8 mouse cellular contexts compared by ENCODE assay signal in genomic region chr3:25653010-25653409, GRCm38 (mm10).
DNase-seq lines count a peak whose midpoint lies in the region; ATAC-seq and TF ChIP-seq lines count a peak whose summit lies in the region.

No protein-coding gene starts in this region.

- peak; percentile 11 for DNase-seq in hindbrain, embryonic 10.5 days (ENCODE audit: low spot score)
- DNase-seq in A20 (ENCODE audit: low read depth, low spot score): peak; percentile 47
- peak; percentile 10 for DNase-seq in adrenal gland, postnatal 25 days
- peak; percentile 22 for DNase-seq in forebrain, embryonic 10.5 days (ENCODE audit: extremely low spot score, low spot score)
- DNase-seq in lung, adult 2 months: no peak
- no peak for DNase-seq in Muller cell, postnatal 12 days (ENCODE audit: inconsistent ontology term)
- no peak for DNase-seq in gastrocnemius, adult 18-20 months (ENCODE audit: low spot score)

- no peaks in the 10 kb centered on the region for H3K36me3 ChIP-seq in hindbrain, embryonic 10.5 days
- H3K36me3 ChIP-seq in hindbrain, embryonic 13.5 days: no peaks in the 10 kb centered on the region
- no peaks in the 10 kb centered on the region for H3K36me3 ChIP-seq in forebrain, embryonic 10.5 days (replicated peaks)

- no peak overlapping the region for H3K27ac ChIP-seq in hindbrain, embryonic 10.5 days
- no peak overlapping the region for H3K27ac ChIP-seq in hindbrain, embryonic 13.5 days
- no peak overlapping the region for H3K27ac ChIP-seq in forebrain, embryonic 10.5 days

- H3K4me2 ChIP-seq in hindbrain, embryonic 13.5 days: no peak overlapping the region

- no peaks in the 10 kb centered on the region for H3K9me3 ChIP-seq in hindbrain, embryonic 10.5 days
- no peaks in the 10 kb centered on the region for H3K9me3 ChIP-seq in hindbrain, embryonic 13.5 days
- no peaks in the 10 kb centered on the region for H3K9me3 ChIP-seq in forebrain, embryonic 10.5 days

- no peak overlapping the region for H3K4me3 ChIP-seq in hindbrain, embryonic 10.5 days
- H3K4me3 ChIP-seq in hindbrain, embryonic 13.5 days: no peak overlapping the region
- H3K4me3 ChIP-seq in forebrain, embryonic 10.5 days: no peak overlapping the region
- H3K4me3 ChIP-seq in lung, adult 2 months (replicated peaks; ENCODE audit: extremely low read depth, low read depth, low read length): no peak overlapping the region

- H3K27me3 ChIP-seq in hindbrain, embryonic 10.5 days (ENCODE audit: insufficient read depth, poor library complexity, severe bottlenecking): no peaks in the 10 kb centered on the region
- no peaks in the 10 kb centered on the region for H3K27me3 ChIP-seq in hindbrain, embryonic 13.5 days
- H3K27me3 ChIP-seq in forebrain, embryonic 10.5 days (ENCODE audit: poor library complexity, severe bottlenecking): no peaks in the 10 kb centered on the region

- peak; percentile 56 for TF ChIP-seq CTCF in lung, adult 2 months (IDR thresholded peaks at IDR 0.05; ENCODE audit: insufficient read depth, low read length)

- TF ChIP-seq POLR2A in lung, adult 2 months (IDR thresholded peaks at IDR 0.05; ENCODE audit: borderline replicate concordance, extremely low read depth, low read depth, low read length): no peak

- WGBS in hindbrain, embryonic 10.5 days: 75% methylated on average over 4 of the region's 4 CpGs
- WGBS in hindbrain, embryonic 13.5 days: 69% methylated on average over 4 of the region's 4 CpGs
- WGBS in forebrain, embryonic 10.5 days: 77% methylated on average over 4 of the region's 4 CpGs
- 70% methylated on average over 4 of the region's 4 CpGs for WGBS in lung, adult 2 months

- no peak; the same call in 1 of the 2 replicates for ATAC-seq in hindbrain, embryonic 13.5 days (ENCODE audit: low FRiP score)

- H3K4me1 ChIP-seq in hindbrain, embryonic 10.5 days (replicated peaks): no peaks in the 10 kb centered on the region
- no peaks in the 10 kb centered on the region for H3K4me1 ChIP-seq in hindbrain, embryonic 13.5 days (replicated peaks)
- no peaks in the 10 kb centered on the region for H3K4me1 ChIP-seq in forebrain, embryonic 10.5 days
- H3K4me1 ChIP-seq in lung, adult 2 months (ENCODE audit: control insufficient read depth, insufficient read depth, low read length): no peaks in the 10 kb centered on the region

- no peak overlapping the region for H3K9ac ChIP-seq in hindbrain, embryonic 13.5 days

Comparison
In these comparisons a context has a peak if more than half of its experiments do, and no peak if none do; other contexts are left out.
1. DNase-seq: peak in hindbrain, embryonic 10.5 days (single experiment), A20 (single experiment), adrenal gland, postnatal 25 days (single experiment) and forebrain, embryonic 10.5 days (single experiment); none in lung, adult 2 months (single experiment), Muller cell, postnatal 12 days (single experiment) and gastrocnemius, adult 18-20 months (single experiment).